Mouse (Mus musculus) thymus, postnatal 36 days (tissue): ENCODE data around the gene Tspan5.

Experiments used
- DNase-seq, 2 experiments: peaks; one replicate each; pipeline ENCODE4 v3.0.0; 2022; ENCODE audit warnings: mixed read lengths in 2 of 2

The Tspan5 gene

GRCm38 (mm10) chr3:138813139-138813810, 71.3 kb downstream of the Tspan5 start:
- no peak for DNase-seq

DNA sequence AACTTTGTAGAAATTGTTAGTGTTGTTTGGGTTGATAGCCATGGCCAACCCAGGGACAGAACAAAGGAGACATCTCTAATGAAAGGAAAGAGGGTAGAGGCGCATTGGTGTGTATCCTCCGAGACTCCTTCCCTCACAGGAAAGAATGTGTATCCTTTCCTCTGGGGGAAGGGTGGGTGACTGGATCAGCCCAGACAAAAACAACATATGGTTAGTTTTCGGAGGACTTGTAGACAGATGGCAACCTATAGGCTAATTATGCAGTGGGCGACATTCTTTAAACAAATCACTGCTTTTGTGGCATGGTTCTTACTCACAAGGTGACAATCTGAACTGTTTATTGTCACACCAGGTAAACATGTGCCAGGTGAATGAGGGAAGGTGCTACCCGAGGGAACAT, 72.5 kb downstream of the Tspan5 start:
- no peak for DNase-seq

DNA sequence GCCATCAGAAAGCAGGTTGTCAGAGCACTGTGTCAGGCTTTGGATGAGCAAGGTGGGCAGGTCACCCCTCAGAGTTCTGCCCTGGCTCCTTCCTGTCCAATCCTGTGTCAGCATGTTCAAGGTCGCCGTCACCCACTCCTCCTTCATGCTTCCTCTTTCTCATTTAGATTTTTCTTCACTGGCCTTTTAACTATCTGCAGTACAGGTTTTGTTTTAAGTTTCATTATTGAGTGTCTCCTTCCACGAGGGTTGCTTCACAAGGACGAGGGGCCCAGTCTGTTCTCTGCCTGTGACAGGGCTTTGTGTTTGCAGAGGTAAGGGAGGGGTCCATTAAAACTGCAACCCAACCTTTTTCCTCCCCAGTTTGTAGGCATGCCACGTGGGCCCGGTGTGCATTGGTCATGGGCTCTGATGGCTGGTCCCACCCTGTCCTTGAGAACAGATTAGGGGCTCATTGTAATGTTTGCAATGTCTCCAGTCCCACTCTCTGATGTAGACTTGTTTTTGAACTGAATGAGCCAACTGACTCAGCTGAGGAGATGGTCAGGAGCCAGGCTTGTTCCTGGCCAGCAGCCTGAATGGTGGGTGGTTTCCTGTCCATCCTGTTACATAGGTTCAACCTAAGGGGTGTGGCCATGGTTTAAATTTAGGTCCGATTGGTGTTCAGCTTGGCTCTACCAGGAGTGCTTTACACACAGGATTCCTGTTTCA, 73.3 kb downstream of the Tspan5 start:
- DNase-seq = no peak

- DNase-seq = no peak
Observed at GRCm38 (mm10) chr3:138816888-138817656, 75.1 kb downstream of the Tspan5 start.

GRCm38 (mm10) chr3:138819862-138820261, 77.9 kb downstream of the Tspan5 start:
- no peak for DNase-seq

DNA sequence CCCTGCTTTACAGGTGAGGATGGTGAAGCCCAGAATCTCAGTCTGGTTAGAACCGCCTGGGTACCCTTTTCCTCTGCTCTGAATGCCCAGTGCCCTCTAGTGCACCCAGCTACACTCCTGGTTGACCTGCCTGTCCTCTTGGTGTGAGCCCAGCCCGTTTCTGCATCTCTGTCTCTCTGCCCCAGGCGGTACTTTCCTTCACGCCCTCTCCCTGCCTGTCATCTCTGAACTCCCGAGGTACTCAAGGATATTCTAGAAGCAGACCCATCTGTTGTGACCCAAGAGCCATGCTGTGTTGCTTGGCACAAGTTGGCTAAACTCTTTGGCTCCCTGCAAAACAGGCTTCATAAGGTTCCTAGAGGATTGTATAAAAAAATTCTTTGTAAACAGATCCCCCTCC, 78.3 kb downstream of the Tspan5 start:
- DNase-seq = no peak

- DNase-seq = no peak
Observed at GRCm38 (mm10) chr3:138821886-138822445, 80.0 kb downstream of the Tspan5 start.

- no peak for DNase-seq
Observed at GRCm38 (mm10) chr3:138823857-138824256, 81.9 kb downstream of the Tspan5 start.

DNA sequence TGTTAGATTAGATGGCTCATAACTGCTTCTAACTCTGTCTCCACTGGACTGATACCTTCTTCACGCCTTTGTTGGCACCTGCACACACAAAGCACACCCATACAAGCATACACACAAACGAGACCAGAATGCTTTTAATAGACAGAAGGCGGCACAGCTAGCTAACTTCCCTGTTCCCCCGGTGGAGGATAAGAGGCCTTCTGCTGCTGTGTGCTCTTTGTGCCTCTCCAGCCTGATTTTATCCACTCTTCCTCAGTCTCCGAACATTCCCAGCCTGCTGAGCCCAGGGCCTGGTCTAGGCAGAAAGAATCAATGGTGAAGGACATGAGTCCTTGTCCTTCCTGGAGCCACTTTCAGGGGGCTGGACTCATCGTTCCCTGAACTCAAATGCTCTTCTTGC, 83.3 kb downstream of the Tspan5 start:
- no peak for DNase-seq

- DNase-seq = no peak
Observed at GRCm38 (mm10) chr3:138826243-138826800, 84.3 kb downstream of the Tspan5 start.

DNA sequence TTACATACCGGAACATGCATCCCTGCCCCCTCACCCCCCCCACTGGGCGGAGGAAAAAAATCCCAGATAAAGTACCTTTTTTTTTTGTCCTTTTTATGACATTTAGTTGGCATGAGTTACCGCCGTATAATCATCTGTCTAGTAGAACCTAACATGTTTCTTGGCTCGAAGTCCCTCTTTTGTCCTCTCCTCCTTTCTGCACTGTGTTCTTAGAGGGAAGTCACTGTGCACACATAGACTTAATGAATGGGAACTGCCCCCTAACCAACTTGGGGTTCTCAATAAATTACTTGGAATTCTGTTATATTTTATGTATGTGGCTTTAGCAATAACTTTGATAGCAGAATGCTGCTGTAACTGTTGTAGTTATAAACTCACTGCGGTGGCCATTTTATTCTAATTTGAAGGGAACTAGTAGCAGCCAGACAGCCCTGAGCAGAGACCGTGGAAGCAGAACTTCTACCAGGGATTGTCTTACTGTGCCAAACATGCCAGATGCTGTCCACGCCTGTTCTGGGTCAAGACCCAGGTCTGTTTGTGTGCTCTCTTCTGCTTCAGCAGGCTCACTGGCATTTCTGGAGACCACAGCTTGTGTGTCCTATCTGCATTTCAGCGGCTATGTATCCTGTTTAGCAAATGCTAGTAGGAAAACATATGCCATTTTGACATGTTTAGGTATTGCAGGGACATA, 91.0 kb downstream of the Tspan5 start:
- no peak for DNase-seq

- DNase-seq = no peak
Observed at GRCm38 (mm10) chr3:138834174-138834573, 92.2 kb downstream of the Tspan5 start.

- DNase-seq = no peak
Observed at GRCm38 (mm10) chr3:138836937-138837336, 94.9 kb downstream of the Tspan5 start.

DNA sequence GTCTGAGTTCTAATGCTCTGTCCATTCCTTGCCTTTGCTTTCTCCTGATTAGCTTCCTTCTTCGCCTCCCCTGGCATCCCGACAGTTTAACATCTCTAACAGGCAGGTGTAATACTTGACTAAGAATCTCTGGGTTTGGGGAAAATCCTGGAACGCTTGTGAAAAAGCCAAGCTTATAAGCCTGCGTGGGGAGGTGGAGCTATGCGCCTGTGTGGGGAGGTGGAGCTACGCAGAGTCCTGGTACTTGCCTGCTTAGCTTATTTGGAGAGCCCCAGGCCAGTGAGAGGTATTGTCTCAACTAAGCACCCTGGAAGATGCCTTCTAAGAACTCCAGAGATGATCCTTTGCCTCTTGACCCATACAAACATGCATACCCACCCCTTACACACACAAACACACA, 95.7 kb downstream of the Tspan5 start:
- DNase-seq = no peak

GRCm38 (mm10) chr3:138839656-138840055, 97.7 kb downstream of the Tspan5 start:
- no peak for DNase-seq

DNA sequence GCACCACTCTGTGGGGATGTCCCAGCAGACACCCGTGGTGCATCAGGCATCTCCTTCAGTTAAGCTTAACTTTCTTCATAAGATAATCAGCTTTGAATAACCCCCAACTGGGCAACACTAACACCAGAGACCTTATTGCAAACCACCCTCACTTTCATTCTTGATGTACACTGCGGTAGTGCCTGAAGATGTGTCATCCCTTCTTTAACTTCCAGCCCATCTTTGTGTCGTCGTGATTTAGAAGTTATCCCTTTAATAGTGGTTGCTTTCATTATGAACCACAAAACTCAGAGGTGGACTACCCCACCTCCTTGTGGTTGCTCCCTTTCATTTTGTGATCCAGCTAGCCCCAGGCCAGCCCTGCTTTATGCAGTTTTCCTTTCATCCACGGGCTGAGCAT, 99.3 kb downstream of the Tspan5 start:
- no peak for DNase-seq

GRCm38 (mm10) chr3:138843180-138843579, 101.2 kb downstream of the Tspan5 start:
- no peak for DNase-seq

DNA sequence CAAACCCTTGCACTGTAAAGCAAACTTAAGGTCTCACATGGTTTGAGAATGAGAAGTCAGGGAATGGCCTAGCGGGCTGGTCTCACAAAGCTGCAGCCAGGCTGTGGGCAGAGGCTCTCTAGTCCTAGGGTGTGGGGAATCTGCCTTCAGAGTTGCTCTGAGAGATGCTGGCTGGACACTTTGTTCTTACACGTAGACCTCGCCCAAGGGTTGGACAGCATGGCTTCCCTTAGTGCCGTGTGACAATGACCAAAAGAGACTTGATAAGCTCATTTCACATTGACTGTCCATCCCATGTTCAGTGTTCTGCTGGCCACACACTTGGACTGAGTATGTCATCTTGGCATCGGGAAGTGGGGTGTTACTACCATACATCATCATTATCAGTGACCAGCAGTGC, 101.6 kb downstream of the Tspan5 start:
- DNase-seq = no peak

GRCm38 (mm10) chr3:138845820-138846219, 103.8 kb downstream of the Tspan5 start:
- DNase-seq = no peak

GRCm38 (mm10) chr3:138847809-138848208, 105.8 kb downstream of the Tspan5 start:
- no peak for DNase-seq

DNA sequence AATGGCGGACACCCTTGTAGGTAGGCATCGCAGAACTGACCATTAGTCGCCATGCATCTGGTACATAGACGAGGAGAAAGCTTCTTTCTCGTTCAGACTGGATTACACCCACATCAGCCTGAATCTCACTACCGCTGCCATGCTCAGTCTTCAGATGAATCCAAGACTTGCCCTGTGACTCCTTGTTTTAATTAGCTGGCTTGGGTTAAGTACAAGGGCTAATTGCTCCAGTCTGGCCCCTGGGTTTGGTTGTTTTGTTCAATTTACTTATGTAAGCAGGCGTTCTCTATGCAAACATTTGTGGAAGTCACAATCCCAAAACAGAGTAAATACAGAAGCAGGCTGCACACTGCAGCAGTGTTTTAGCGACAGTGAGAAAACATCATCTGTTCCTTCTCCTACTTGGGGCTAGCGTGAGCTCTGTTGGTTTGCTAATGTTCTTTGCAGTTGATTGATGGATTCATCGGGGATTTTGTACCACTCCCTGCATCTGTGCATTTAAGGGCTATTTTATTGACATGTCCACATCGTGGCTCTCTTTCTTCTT, 107.8 kb downstream of the Tspan5 start:
- DNase-seq = no peak

DNA sequence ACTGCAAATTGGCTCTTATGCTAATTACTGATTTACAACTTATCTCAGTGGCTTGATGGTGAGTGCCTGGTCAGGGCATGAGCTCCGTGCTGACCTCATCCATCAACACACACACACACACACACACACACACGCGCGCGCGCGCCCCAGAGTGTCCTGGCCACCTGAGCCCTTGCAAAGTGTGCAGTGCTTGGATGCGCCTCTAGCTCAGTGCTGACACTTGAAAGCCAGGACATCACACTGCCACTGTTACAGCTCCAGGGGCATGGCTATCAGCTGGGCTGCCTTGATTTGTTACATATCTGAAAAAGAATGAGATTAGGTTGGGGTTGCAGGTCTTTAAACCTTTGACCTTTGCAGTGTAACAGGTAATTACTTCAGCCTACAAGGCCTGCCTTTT, 109.9 kb downstream of the Tspan5 start:
- DNase-seq = no peak
